Mouse (Mus musculus): ENCODE measurements around the gene Runx1. TPM values are rescaled to one million over a fixed set of nuclear protein-coding genes. Genes with fewer than 3 reads are reported as not detected.

Gene Runx1
- total and polyA plus RNA-seq, 3 experiments: 3.1 to 10.9 (median 4.7) TPM

DNA sequence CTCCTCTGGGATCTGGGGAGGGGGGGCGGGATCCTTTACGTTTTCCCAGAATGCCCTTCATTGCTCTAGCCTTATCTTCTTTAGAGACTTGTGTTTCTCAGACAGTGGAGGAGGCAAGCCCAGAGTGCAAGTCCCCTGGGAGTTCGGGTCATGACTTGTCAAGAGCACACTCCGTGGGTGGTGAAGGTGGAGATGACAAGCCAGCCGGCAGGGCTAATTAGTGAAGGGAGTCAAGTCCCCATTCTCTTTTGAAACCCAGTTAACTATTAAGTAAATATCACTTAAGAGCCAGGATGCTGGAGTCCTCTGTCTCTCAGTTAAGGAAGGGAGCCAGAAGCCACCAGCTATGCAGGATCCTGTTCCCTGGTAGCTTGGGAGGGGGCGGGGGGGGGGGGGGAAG lies 194.3 kb downstream of the Runx1 start:
- H3K4me3 ChIP-seq (replicated peaks in 1 of 3; ENCODE audit: low read depth in 2 of 3, low read length in 2 of 3, poor library complexity in 1 of 3): no peak overlapping the region
- peaks cover 0 to 76% of the 10 kb centered on the region in 2 experiments for H3K36me3 ChIP-seq (replicated peaks in 1 of 2; ENCODE audit: control insufficient read depth in 1 of 2, insufficient read depth in 1 of 2, low read length in 1 of 2)
- H3K79me2 ChIP-seq (replicated peaks; ENCODE audit: control insufficient read depth, extremely low read depth, insufficient read depth, poor library complexity, severe bottlenecking): no peaks in the 10 kb centered on the region
- in situ Hi-C loops (cut with MboI; ENCODE audit: low pct_ligation_motif_present, low pct_unique_long_range_greater_than_20kb, low sequenced_read_pairs): no loop called here
- DNase-seq (ENCODE audit: extremely low read depth): peak; percentile 93
- H3K4me1 ChIP-seq (ENCODE audit: control insufficient read depth in 1 of 2, insufficient read depth in 2 of 2): peaks cover 25 to 51% of the 10 kb centered on the region in 2 experiments
- no peaks in the 10 kb centered on the region for H3K27me3 ChIP-seq (replicated peaks)
- peak overlapping the region; percentile 73 for H3K4me2 ChIP-seq (ENCODE audit: insufficient read depth, low read depth, poor library complexity, severe bottlenecking)
- H3K9me3 ChIP-seq (replicated peaks; ENCODE audit: low read length): no peaks in the 10 kb centered on the region
- dilution Hi-C loops (cut with MboI; ENCODE audit: extremely low pct_ligation_motif_present, extremely low pct_unique_long_range_greater_than_20kb, low sequenced_read_pairs): no loop called here
- peak overlapping the region; percentile 41; the same call in 1 of the 2 replicates for H3K9ac ChIP-seq (ENCODE audit: insufficient read depth, low read depth)
- no peak overlapping the region for H3K27ac ChIP-seq (ENCODE audit: insufficient read depth, low read depth)
- TF ChIP-seq E2F4 (IDR thresholded peaks at IDR 0.05; ENCODE audit: insufficient replicate concordance, low read depth, low read length) (no peak), IRF4 (IDR thresholded peaks at IDR 0.05; ENCODE audit: low read depth, low read length) (no peak), USF1 (IDR thresholded peaks at IDR 0.05; ENCODE audit: low read depth, low read length) (no peak), JUN (IDR thresholded peaks at IDR 0.05; ENCODE audit: insufficient read depth, low read depth, low read length) (no peak), CTCF (conservative IDR thresholded peaks at IDR 0.05 in 1 of 2, IDR thresholded peaks at IDR 0.05 in 1 of 2; ENCODE audit: low read depth in 2 of 2, low read length in 2 of 2) (no peak), PAX5 (IDR thresholded peaks at IDR 0.05; ENCODE audit: low read length) (no peak), ZNF384 (IDR thresholded peaks at IDR 0.05; ENCODE audit: low read depth, low read length) (no peak), EP300 (IDR thresholded peaks at IDR 0.05; ENCODE audit: low read length) (peak; percentile 67), HCFC1 (IDR thresholded peaks at IDR 0.05; ENCODE audit: low read depth, low read length) (no peak), SMC3 (IDR thresholded peaks at IDR 0.05; ENCODE audit: low read depth, low read length) (no peak), TCF12 (IDR thresholded peaks at IDR 0.05; ENCODE audit: low read depth, low read length) (peak; percentile 47; the same call in 1 of the 2 replicates), BHLHE40 (IDR thresholded peaks at IDR 0.05; ENCODE audit: low read depth, low read length) (peak; percentile 64), MXI1 (IDR thresholded peaks at IDR 0.05; ENCODE audit: low read depth, low read length) (peak; percentile 9; the same call in 1 of the 2 replicates), GABPA (IDR thresholded peaks at IDR 0.05; ENCODE audit: insufficient replicate concordance, low read depth, low read length) (no peak), MAX (IDR thresholded peaks at IDR 0.05; ENCODE audit: low read length) (no peak), USF2 (conservative IDR thresholded peaks at IDR 0.05; ENCODE audit: low read depth, low read length) (no peak), MEF2A (IDR thresholded peaks at IDR 0.05; ENCODE audit: borderline replicate concordance, low read depth, low read length) (no peak), ETS1 (conservative IDR thresholded peaks at IDR 0.05; ENCODE audit: low read depth, low read length) (peak; percentile 54), JUND (conservative IDR thresholded peaks at IDR 0.05; ENCODE audit: low read depth, low read length) (no peak), ZKSCAN1 (IDR thresholded peaks at IDR 0.05; ENCODE audit: borderline replicate concordance, low read depth, low read length) (no peak), RCOR1 (conservative IDR thresholded peaks at IDR 0.05; ENCODE audit: low read depth, low read length) (no peak), CHD2 (IDR thresholded peaks at IDR 0.05; ENCODE audit: low read length) (no peak), UBTF (IDR thresholded peaks at IDR 0.05; ENCODE audit: low read depth, low read length) (no peak), MAFK (IDR thresholded peaks at IDR 0.05; ENCODE audit: insufficient replicate concordance, low read length) (no peak), SIN3A (IDR thresholded peaks at IDR 0.05; ENCODE audit: low read length) (peak; percentile 34; the same call in 1 of the 2 replicates), POLR2A (IDR thresholded peaks at IDR 0.05; ENCODE audit: low read depth, low read length) (no peak), MYC (IDR thresholded peaks at IDR 0.05; ENCODE audit: low read depth, low read length) (0 out of 2 replicates have a peak, but pooled peaks have one; percentile 34), NELFE (IDR thresholded peaks at IDR 0.05; ENCODE audit: low read depth, low read length) (no peak), KAT2A (IDR thresholded peaks at IDR 0.05; ENCODE audit: insufficient replicate concordance, low read length) (0 out of 2 replicates have a peak, but pooled peaks have one; percentile 45), ZC3H11A (IDR thresholded peaks at IDR 0.05; ENCODE audit: low read depth, low read length) (no peak), NRF1 (IDR thresholded peaks at IDR 0.05; ENCODE audit: low read depth, low read length) (no peak), CHD1 (IDR thresholded peaks at IDR 0.05; ENCODE audit: low read depth, low read length) (no peak)
